Mouse (Mus musculus): ENCODE data around the gene Adra2b.
A peak's percentile ranks its signal among the peaks of the same experiment; 100 is the strongest.

Gene Adra2b

DNA sequence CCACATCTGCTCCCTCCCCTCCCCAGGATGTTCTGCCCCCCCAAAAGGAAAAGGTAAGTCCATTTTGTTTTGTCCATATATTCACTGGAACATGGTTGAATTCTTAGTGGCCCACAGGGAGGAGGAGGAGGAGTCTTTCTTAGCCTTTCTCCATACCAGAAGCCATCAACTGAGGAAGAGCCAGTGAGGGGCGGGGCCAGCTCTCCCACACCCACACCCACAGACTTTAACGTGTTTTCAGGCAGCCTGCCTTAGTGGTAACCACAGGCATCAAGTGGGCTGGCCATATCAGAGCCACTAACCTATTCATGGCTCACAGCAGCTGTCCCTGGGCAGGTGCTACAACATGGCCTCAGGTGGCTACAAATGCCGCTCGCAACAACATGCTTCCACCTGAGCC, 24.2 kb upstream of the Adra2b start:
- DNase-seq (ENCODE audit: low spot score in 2 of 2): no peak

DNA sequence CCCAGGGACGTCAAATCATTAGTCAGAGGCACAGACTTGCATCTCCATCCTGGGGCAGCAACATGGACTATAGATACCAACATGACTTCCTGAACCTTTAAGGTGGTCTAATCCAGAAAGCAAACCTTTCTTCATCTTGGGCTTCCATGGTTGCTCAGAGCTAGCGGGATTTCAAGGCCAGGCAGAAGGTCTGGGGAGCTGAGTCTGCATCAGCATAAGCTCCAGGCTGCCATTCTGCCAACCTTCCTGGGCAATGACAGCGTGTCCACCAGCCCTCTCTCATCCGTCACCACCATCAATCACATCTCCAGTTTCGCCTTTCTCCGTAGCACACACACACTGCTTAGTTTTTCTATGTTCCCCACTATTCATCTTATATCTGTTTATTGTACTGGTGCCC, 23.7 kb upstream of the Adra2b start:
- no peak for DNase-seq (ENCODE audit: low spot score in 2 of 2)

DNA sequence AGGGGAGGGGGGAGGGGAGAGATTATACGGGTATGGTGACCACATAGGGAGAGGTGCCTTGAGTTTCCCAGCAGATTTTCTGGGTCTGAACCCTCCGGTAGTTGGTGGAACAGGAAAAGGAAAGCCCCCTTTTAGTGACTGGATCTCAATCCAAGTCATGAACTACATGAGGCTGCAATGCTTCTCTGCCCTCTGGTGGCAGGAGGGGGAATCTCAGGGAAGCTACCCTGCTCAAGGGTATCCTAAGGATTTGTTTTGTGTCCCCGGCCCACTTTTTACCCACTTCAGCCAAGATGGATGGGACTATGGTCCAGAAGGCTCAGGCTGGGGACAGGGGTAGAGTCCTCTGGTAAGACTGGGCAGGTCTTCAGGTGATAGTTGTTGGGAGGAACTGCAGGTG, 21.8 kb upstream of the Adra2b start:
- DNase-seq (ENCODE audit: low spot score in 2 of 2): peak in 1 of 2 experiments; percentile 67

DNA sequence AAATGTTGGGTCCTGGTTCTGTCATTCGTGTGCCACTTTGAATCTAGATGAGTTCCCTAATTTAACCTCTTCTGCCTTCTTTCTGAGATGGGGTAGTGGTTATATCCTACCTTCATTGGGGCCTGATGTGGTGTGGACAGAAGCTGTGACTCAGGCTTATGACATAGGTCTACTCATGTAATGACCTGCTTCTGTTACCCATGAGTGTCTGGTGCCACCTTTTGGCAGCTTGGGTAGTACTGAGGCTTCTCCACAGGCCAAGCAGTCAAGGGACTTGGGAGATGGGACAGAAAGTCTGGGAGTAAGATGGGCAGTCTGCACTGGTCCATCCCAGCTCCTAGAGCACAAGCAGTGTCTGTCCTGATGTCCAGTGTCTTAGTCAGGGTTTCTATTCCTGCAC, 16.7 kb upstream of the Adra2b start:
- no peak for DNase-seq (ENCODE audit: low spot score in 2 of 2)

DNA sequence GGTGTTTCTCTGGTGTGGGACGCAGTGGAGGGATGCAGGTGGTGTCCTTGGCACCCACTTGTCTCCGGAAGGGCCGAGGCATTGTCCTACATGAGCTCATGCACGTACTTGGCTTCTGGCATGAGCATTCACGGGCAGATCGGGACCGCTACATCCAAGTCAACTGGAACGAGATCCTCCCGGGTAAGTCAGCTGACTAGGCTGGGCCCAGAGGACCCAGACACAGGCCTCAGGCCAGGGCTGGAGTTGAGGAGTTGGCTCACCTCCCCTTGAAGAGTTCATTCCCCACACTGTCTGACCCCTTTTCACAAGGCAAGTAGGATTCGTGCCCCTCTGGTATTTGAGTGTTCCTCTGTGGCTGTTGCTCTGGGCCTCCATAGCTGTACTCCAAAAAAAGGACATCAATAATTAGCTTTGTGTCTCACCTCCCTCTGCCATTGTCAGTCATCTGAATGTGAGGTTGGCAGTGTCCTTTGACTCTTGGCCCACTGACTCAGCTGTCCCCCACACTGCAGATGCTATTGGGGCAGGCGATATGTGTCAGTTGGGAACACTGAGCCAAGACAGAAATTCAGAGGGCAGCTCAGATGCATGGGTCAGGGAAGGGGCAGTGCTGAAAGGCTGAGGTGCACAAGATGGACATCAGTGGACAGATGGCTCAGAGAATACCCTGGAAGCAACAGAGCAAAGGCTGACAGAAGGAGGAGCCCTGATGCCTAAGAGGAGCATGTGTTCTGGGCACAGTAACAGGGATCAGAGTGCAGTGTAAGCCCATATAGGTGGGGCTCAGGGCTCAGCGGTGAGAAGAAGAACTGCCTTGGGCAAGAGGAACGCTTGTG, 15.6 kb upstream of the Adra2b start:
- DNase-seq (ENCODE audit: low spot score in 2 of 2): no peak

DNA sequence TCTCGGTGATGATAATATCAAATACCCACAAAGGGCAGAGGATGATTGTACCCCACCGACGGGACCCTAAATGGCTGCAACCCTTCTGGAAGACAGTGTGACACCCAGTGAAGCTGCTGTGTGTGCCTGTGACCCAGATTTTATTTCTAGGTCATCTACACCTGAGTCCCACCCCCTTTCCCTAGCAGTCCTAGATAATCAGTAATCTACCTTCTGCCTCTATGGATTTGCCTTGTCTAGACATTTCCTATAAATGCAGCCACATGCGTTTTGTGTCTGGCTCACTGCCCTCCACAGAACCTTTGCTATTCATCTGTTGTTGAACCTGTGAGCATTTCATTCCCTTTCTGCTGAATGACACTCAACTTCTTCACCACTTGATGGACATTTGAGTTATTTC, 9.1 kb upstream of the Adra2b start:
- no peak for DNase-seq (ENCODE audit: low spot score in 2 of 2)

DNA sequence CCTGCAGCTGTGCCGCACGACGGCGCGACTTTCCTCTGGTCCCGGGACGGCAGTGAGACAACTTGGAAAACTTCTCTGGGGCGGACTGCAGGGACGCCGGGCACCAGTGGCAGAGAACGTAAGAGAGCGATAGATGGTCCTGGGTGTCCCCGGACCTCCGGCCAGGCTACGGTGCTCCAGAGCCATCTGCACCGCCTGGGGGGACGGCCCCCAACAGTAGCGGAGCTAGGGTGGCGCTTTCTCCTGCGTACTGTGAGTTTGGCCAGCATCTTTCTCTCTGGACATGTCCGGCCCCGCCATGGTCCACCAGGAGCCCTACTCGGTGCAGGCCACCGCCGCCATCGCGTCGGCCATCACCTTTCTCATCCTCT, 259 bp downstream of the Adra2b start:
- DNase-seq (ENCODE audit: low spot score in 2 of 2): no peak

DNA sequence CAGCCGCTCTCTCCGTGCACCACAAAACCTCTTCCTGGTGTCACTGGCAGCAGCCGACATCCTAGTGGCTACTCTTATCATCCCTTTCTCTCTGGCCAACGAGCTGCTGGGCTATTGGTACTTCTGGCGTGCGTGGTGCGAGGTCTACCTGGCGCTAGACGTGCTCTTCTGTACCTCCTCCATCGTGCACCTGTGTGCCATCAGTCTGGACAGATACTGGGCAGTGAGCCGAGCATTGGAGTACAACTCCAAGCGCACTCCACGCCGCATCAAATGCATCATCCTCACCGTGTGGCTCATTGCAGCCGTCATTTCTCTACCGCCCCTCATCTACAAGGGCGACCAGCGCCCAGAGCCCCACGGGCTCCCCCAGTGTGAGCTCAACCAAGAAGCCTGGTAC, 688 bp downstream of the Adra2b start:
- peak in 1 of 2 experiments; percentile 10 for DNase-seq (ENCODE audit: low spot score in 2 of 2)

DNA sequence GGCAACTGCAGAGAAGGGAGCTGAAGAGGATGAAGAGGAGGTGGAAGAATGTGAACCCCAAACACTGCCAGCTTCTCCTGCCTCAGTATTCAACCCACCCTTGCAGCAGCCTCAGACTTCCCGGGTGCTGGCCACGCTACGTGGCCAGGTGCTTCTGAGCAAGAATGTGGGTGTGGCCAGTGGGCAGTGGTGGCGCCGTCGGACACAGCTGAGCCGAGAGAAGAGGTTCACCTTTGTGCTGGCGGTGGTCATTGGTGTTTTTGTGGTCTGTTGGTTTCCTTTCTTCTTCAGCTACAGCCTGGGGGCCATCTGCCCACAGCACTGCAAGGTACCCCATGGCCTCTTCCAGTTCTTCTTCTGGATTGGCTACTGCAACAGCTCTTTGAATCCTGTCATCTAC, 1.4 kb downstream of the Adra2b start:
- DNase-seq (ENCODE audit: low spot score in 2 of 2): no peak

DNA sequence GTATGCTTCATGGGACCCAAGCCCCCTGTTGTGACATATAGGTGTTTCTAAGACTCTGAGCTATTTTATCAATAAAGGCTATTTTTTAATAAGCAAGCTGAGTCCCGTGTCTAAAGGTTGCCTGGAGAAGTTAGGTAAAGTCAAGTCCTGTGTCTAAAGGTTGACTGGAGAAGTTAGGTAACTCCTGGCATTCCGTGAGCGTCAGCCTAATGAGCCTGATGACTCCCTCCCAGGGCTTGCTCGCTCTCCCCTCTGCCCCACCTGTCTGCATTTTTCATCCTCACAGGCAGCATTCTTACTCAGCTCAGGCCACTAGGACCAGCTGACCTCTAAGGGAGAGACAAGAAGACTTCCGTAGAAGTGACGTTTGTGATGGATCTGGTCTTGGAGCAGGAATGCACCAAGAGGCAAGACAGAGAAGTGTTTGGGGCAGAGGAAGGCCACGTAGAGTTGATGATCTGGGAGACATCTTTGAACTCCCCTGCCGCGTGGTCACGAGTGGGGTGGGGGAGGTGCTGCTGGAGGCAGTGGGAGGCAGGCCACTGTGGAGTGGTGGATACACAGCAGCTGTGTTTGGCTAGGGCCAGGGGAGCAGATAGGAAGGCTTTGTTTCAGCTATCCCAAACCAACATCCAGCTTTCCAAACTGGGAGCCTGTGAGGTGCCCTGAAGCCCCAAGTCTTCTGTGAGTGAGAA, 4.3 kb downstream of the Adra2b start:
- DNase-seq (ENCODE audit: low spot score in 2 of 2): no peak

DNA sequence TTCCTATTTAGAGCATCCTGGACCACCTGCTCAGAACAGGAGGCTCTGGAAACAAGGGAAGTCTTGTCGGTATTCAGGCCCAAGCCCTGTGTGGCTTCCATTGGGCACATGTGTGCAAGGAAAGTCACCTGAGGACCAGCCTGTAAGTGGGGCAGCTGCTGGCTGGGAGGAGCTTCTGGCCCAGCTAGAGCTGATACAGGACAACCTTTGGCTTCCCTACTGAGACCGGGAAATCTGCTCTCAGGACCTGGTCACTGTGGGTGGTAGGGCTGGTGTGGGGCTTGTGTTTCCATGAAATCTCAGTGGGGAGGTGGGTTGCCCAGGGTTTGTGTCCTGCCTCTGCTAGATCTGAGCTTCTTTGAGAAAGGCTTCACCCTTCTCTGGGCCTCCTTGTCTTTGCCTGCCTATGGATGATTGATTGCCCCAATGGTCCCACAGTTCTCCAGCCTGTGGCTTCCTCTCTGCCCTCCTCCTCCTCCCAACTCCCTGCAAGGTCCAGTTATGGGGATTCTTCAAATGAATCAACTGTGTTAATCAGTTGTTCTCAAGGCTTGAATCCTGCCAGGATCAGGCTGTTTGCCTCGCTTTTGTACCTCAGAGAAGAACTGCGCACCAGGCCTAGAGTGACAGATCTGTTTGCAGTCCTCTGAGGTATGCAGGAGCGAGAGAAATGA, 6.8 kb downstream of the Adra2b start:
- no peak for DNase-seq (ENCODE audit: low spot score in 2 of 2)

DNA sequence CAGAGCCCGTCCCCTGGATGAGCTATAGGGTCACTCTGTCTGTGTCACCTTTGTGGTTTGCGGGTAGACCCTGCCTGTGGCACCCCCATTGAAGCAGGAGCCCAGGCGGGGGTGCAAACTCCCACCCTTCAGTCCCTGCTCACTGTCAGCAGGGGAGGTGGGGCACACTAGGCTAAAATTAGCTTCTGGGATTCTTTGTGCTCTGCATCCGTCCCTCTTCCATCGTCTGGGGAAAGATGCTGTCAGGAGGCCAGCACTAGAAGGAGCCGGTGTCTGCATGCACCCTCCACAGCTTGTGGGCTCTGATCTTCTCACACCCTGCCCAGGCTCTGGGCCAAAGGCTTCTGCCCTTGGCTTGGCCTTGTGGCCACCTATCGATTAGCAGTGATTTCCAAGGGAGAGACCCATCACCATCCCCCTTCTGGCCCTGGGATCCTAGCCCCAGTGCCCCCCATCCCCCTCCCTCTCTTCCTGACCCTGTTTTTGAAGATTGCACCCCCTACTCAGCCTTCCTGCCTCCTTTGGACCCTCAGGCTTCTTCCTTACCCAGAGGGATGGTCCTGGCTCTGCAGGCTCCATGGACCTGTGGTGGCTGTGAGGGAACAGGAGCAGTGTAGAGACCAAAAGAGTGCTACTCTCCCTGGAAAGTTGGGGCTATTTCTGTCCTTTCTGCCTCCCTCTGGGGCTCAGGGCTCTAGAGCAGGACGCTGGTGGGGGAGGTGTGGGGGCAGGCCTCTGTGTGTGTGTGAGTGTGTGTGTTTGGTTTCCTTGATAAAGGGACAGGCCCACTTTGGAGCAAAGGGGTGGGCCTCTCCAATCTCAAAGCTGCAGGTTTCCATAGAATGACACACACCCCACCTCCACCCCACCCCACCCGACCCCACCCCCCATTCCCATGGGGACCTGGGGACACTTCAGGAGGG, 7.8 kb downstream of the Adra2b start:
- DNase-seq (ENCODE audit: low spot score in 2 of 2): no peak

DNA sequence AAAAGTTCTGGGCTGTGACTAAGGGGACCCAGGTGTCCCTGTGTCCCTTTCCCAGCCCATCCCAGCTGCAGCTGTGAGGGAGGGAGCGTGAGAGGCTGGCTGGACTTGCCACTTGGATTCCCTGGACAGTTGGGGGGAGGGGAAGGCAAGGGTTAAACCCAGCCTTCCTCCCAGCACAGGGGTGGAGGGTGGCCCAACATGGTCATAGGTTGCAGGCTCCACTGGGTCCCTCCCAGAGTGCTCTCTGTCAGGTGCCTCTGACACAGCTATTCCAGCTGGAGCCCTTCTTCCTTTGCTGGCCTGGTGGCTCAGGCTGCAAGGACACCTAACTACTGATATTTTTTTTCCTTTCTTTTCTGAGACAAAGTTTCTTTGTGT, 8.5 kb downstream of the Adra2b start:
- DNase-seq (ENCODE audit: low spot score in 2 of 2): no peak

DNA sequence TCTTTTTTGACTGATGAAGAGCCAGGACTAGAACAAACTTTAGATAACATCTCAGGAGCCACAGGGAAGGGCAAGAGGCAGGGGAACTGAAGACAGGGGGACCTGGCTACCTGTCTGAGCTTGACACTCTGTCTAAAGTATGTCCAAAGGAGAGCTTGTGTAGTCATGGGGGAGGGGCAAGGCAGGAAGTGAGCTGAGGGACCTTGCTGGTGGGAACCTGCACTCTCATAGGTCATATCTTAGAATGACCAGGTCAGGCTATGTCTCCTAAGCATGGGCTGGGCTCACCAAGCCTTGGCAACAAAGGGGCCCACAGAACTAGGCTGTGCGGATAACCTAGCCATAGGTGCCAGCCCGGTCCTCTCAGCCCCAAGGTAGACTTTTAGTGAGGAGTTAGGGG, 9.1 kb downstream of the Adra2b start:
- DNase-seq (ENCODE audit: low spot score in 2 of 2): no peak

DNA sequence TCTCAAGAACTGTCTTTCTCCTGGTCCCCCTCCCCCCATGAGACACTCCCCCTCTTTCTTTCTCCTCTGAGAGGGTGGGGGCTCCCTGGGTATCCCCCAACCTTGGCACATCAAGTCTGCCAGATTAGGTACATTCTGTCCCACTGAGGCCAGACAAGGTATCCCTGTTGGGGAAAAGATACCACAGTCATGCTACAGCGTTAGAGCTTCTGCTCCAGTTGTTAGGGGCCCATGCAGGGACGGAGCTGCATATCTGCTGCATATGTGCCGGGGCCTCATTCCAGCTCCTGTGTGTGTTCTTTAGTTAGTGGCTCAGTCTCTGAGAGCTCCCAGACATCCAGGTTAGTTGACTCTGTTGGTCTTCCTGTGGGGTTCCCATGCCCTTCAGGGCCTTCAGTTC, 11.1 kb downstream of the Adra2b start:
- no peak for DNase-seq (ENCODE audit: low spot score in 2 of 2)

DNA sequence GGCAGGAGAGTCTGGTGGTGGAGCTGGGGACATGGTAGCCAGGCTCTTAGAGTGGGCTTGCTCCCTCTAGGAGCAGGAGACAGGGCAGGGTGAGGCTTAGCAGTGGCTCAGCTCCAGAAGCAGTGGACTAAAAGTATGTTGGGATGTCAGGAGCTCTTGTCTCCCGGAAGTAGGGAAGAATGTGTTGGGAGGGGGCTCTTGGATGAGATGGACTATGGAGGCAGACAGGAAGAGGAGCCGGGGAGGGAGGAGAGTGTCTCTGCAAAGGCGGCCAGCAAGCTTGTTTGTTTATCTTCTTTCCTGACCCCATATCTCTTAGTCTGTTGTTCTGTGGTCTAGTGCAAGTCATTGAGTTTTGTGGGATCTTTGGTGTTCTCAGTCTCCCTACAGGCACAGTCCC, 12.1 kb downstream of the Adra2b start:
- no peak for DNase-seq (ENCODE audit: low spot score in 2 of 2)

DNA sequence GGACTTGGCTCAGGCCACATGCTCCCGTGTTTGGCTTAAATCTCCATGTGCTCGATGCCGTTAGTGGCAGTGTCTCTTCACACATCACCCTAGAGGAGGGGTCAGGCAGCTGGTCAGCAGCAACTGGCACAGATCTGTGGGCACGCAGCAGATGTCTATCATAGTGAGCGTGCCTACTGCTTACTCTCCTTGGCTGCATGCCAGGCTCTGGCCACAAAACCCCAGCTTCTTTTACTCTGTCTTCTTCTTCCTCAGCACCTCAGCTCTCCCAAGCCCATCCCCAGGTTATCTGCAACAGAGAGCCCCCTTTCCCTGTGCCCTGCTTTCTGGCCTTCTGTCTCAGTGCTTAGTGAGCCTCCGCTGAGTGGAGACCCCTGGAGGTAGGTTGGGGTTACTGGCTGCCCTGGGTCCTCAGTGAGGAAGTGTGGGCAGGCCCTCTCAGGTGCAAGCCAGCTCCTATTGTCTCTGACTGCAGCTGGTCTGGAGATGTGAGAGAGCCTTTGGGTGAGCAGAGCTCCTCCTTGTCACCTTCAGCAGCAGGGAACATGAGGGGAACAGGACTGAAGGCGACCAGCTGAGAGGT, 12.8 kb downstream of the Adra2b start:
- peak in 1 of 2 experiments; percentile 12 for DNase-seq (ENCODE audit: low spot score in 2 of 2)

DNA sequence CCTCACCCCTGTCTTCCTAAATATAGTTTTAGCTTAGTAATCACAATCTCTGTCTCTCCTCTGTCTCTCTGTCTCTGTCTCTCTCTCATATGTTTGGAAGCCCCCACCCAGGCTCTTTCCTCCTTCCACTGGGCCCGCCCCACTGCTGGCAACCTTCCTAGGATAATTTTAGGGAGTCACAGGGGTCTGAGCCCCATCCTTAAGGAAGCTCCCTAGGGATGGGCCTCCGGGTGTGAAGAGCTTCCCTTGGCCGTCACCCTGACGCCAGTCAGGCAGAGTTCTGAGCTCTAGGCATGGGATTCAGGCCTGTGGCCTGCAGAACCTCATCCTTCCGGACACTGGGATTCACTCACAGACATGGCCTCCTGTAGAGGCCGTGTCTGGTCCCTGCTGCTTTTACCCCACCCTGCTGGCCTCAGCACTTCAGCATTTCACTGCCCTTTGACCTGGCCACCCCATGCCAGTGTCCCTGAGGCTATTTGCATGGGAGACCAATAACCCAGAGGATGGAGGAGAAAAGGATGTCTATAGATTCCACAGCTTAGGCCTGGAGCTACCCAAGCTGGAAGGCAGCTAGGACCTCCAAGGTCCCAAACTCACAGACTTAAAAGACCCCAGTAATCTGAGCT, 13.5 kb downstream of the Adra2b start:
- no peak for DNase-seq (ENCODE audit: low spot score in 2 of 2)

DNA sequence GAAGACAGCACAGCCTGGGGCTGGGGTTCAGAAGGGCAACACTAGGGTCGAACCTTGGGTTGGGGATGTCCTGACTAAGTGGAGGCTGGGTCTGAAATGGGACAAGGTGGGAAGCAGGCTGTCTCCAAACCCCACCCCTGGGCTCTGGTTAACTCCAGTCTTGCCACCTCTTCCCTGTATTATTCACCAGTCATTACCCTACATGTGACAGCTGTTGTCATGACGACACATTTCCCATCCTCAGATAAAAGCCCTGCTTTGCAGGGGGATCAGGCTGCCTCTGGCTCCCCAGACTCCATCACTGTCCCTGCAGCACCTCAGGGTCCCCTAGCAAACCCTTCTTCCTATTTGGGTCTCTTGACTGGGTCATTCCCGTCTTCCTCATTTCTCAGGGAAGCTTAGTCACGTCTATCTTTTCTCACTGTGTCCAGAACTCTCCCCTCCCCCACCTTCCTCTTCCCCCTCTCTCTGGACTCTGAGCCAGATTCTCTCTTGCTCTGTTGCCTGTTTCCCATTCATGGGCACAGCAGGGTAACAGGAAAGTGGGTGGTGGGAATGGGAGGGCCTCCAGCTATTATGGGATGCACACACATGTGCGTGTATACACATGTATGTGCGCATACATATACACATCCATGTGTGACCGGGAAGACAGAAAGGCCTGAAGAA, 15.1 kb downstream of the Adra2b start:
- no peak for DNase-seq (ENCODE audit: low spot score in 2 of 2)

DNA sequence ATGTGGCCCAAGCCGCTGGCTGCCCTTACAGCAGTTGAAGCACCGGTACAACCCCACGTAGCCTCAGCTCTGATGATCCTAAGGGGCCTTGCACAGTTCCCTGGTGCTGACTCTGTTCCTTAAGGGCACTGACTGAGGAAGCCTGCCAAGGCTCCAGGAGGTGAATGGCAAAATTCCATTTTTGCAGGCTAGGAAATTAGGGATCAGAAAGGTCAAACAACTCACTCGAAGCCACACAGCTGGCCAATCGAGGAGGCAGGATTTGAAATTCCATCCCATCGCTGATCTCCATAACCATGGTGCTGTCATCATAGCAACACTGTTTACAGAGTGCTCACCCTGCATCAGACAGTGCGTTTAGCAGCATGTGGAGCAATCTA, 15.6 kb downstream of the Adra2b start:
- no peak for DNase-seq (ENCODE audit: low spot score in 2 of 2)

DNA sequence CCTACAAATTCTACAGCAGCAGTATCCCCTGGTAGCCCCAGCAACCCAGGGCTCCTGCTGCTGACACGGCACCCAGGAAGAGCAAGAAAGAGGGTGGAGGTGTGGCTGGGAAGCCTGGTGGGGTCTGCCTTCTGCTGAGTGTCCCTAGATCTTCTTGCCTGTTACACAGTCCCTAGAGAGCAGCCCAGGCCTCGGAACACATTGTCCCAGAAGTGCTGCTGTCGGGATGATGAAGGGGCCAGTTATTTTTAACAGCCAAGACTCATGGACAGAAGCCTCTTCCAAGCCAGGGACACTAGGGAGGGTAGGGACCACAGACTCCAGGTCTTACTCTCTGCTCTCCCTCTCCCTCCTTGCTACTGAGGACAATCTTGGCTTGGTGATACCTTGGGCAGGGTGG, 16.2 kb downstream of the Adra2b start:
- DNase-seq (ENCODE audit: low spot score in 2 of 2): no peak

All from cerebellum, postnatal 4 days (tissue).